In the genomic region with DNA sequence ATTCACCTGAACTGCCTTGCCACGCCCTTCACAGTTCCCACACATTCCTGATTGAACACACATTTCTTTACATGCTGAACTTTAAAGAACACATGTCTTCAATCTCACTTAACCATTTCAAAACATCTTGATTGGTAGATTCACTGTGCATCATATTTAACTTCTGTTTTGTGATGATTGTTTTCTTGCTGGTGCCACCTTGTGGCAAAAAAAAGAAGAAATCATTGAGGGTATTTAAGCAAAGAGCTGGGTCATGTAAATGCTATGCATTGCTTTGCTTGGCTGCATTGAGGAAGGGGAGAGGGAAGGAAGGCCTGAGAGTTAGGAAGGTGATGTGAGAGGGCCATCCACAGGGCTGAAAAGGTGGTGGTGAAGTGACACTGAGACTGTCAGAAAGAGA, we compare ENCODE assay signal across 14 mouse cellular contexts.
A peak's percentile ranks its signal among the peaks of the same experiment; 100 is the strongest.
DNase-seq lines count a peak whose midpoint lies in the region; ATAC-seq and TF ChIP-seq lines count a peak whose summit lies in the region.
"Had no signal": no experiment of that assay in that cellular context is flagged by ENCODE, and none has a peak within 500 bp of the region (broad histone marks: within the 10 kb centered on the region; RNA-seq: fewer than 3 reads in every experiment).

No protein-coding gene starts in this region.

- peak; percentile 67 for TF ChIP-seq CTCF in kidney, postnatal 0 days (IDR thresholded peaks at IDR 0.05; ENCODE audit: low read depth)
- TF ChIP-seq CTCF in midbrain, postnatal 0 days (IDR thresholded peaks at IDR 0.05), result peak; percentile 68

- no peaks in the 10 kb centered on the region for H3K9me3 ChIP-seq in forebrain, embryonic 14.5 days (replicated peaks; ENCODE audit: control insufficient read depth, low read length)
- H3K9me3 ChIP-seq in forebrain, embryonic 11.5 days (ENCODE audit: control insufficient read depth, low read length), result no peaks in the 10 kb centered on the region
- H3K9me3 ChIP-seq in kidney, postnatal 0 days (replicated peaks; ENCODE audit: low read length), result no peaks in the 10 kb centered on the region
- no peaks in the 10 kb centered on the region for H3K9me3 ChIP-seq in midbrain, postnatal 0 days (ENCODE audit: low read length)
- no peaks in the 10 kb centered on the region for H3K9me3 ChIP-seq in midbrain, embryonic 16.5 days (replicated peaks; ENCODE audit: control insufficient read depth, low read length, poor library complexity, severe bottlenecking)
- H3K9me3 ChIP-seq: midbrain, embryonic 12.5 days; neural tube, embryonic 13.5 days had no signal

- no peak overlapping the region for H3K9ac ChIP-seq in forebrain, embryonic 14.5 days (ENCODE audit: low read length)
- H3K9ac ChIP-seq in forebrain, embryonic 11.5 days (ENCODE audit: low read length), result no peak overlapping the region
- no peak overlapping the region for H3K9ac ChIP-seq in kidney, postnatal 0 days (ENCODE audit: low read depth, low read length)
- H3K9ac ChIP-seq in midbrain, postnatal 0 days (replicated peaks; ENCODE audit: low read length, poor library complexity, severe bottlenecking), result no peak overlapping the region
- H3K9ac ChIP-seq in midbrain, embryonic 16.5 days (ENCODE audit: low read depth, low read length), result no peak overlapping the region
- H3K9ac ChIP-seq: midbrain, embryonic 12.5 days; neural tube, embryonic 13.5 days had no signal

- H3K36me3 ChIP-seq in forebrain, embryonic 14.5 days (ENCODE audit: control insufficient read depth, insufficient read depth, low read length), result no peaks in the 10 kb centered on the region
- no peaks in the 10 kb centered on the region for H3K36me3 ChIP-seq in forebrain, embryonic 11.5 days (ENCODE audit: control insufficient read depth, insufficient read depth, low read length)
- no peaks in the 10 kb centered on the region for H3K36me3 ChIP-seq in kidney, postnatal 0 days (ENCODE audit: insufficient read depth, low read length)
- no peaks in the 10 kb centered on the region for H3K36me3 ChIP-seq in midbrain, postnatal 0 days (ENCODE audit: insufficient read depth, low read length)
- H3K36me3 ChIP-seq in midbrain, embryonic 16.5 days (ENCODE audit: control insufficient read depth, insufficient read depth, low read length), result no peaks in the 10 kb centered on the region
- H3K36me3 ChIP-seq: midbrain, embryonic 12.5 days; neural tube, embryonic 13.5 days had no signal

- H3K27me3 ChIP-seq in forebrain, embryonic 14.5 days (replicated peaks; ENCODE audit: control insufficient read depth, insufficient read depth, low read length), result no peaks in the 10 kb centered on the region
- H3K27me3 ChIP-seq in forebrain, embryonic 11.5 days (ENCODE audit: control insufficient read depth, insufficient read depth, low read length), result no peaks in the 10 kb centered on the region
- no peaks in the 10 kb centered on the region for H3K27me3 ChIP-seq in kidney, postnatal 0 days (ENCODE audit: insufficient read depth, low read length)
- H3K27me3 ChIP-seq in midbrain, postnatal 0 days (ENCODE audit: insufficient read depth, low read length), result no peaks in the 10 kb centered on the region
- H3K27me3 ChIP-seq in midbrain, embryonic 16.5 days (ENCODE audit: control insufficient read depth, insufficient read depth, low read depth, low read length), result no peaks in the 10 kb centered on the region
- H3K27me3 ChIP-seq: midbrain, embryonic 12.5 days; neural tube, embryonic 13.5 days had no signal

- peak; percentile 44 for DNase-seq in forebrain, embryonic 14.5 days (ENCODE audit: low spot score)
- no peak for DNase-seq in forebrain, embryonic 11.5 days (ENCODE audit: low spot score)
- DNase-seq in kidney, postnatal 0 days (ENCODE audit: low spot score), result no peak
- DNase-seq in kidney, postnatal 10 days, result no peak
- DNase-seq in midbrain, postnatal 0 days (ENCODE audit: low spot score), result no peak
- DNase-seq in cerebellum, adult 18-20 months, result no peak
- DNase-seq in cerebellum, postnatal 36 days, result no peak
- DNase-seq: adrenal gland, postnatal 10 days; heart, postnatal 36 days; lung, postnatal 14 days; thymus, adult 18-20 months had no signal

- H3K4me1 ChIP-seq in forebrain, embryonic 14.5 days (ENCODE audit: control insufficient read depth, insufficient read depth, low read length), result no peaks in the 10 kb centered on the region
- H3K4me1 ChIP-seq in forebrain, embryonic 11.5 days (replicated peaks; ENCODE audit: control insufficient read depth, insufficient read depth, low read length), result no peaks in the 10 kb centered on the region
- no peaks in the 10 kb centered on the region for H3K4me1 ChIP-seq in kidney, postnatal 0 days (replicated peaks; ENCODE audit: insufficient read depth, low read length)
- no peaks in the 10 kb centered on the region for H3K4me1 ChIP-seq in midbrain, postnatal 0 days (ENCODE audit: insufficient read depth, low read length)
- H3K4me1 ChIP-seq in midbrain, embryonic 16.5 days (ENCODE audit: control insufficient read depth, insufficient read depth, low read length), result no peaks in the 10 kb centered on the region
- H3K4me1 ChIP-seq: midbrain, embryonic 12.5 days; neural tube, embryonic 13.5 days had no signal

- 76% methylated on average over 1 of the region's 1 CpGs for WGBS in forebrain, embryonic 14.5 days
- WGBS in forebrain, embryonic 11.5 days, result 82% methylated on average over 1 of the region's 1 CpGs
- WGBS in kidney, postnatal 0 days, result 61% methylated on average over 1 of the region's 1 CpGs
- WGBS in midbrain, postnatal 0 days, result 75% methylated on average over 1 of the region's 1 CpGs
- WGBS in midbrain, embryonic 16.5 days, result 85% methylated on average over 1 of the region's 1 CpGs

- no peak overlapping the region for H3K4me3 ChIP-seq in forebrain, embryonic 14.5 days (ENCODE audit: low read depth, low read length)
- no peak overlapping the region for H3K4me3 ChIP-seq in forebrain, embryonic 11.5 days (ENCODE audit: low read depth, low read length)
- no peak overlapping the region for H3K4me3 ChIP-seq in kidney, postnatal 0 days (replicated peaks; ENCODE audit: low read depth, low read length)
- no peak overlapping the region for H3K4me3 ChIP-seq in midbrain, postnatal 0 days (ENCODE audit: low read depth, low read length)
- H3K4me3 ChIP-seq in midbrain, embryonic 16.5 days (ENCODE audit: low read depth, low read length), result no peak overlapping the region
- H3K4me3 ChIP-seq: midbrain, embryonic 12.5 days; neural tube, embryonic 13.5 days had no signal

- H3K4me2 ChIP-seq in forebrain, embryonic 14.5 days (ENCODE audit: low read length), result no peak overlapping the region
- no peak overlapping the region for H3K4me2 ChIP-seq in forebrain, embryonic 11.5 days (ENCODE audit: low read depth, low read length, severe bottlenecking)
- no peak overlapping the region for H3K4me2 ChIP-seq in kidney, postnatal 0 days (ENCODE audit: low read length)
- H3K4me2 ChIP-seq in midbrain, postnatal 0 days (ENCODE audit: low read depth, low read length, poor library complexity, severe bottlenecking), result no peak overlapping the region
- H3K4me2 ChIP-seq in midbrain, embryonic 16.5 days (ENCODE audit: low read length), result no peak overlapping the region
- H3K4me2 ChIP-seq: midbrain, embryonic 12.5 days; neural tube, embryonic 13.5 days had no signal

- ATAC-seq in forebrain, embryonic 14.5 days, result no peak
- ATAC-seq in forebrain, embryonic 11.5 days (replicated peaks; ENCODE audit: low FRiP score), result no peak
- ATAC-seq in kidney, postnatal 0 days (replicated peaks; ENCODE audit: low FRiP score, low read depth), result no peak
- ATAC-seq in midbrain, postnatal 0 days (ENCODE audit: low FRiP score), result no peak
- ATAC-seq in midbrain, embryonic 16.5 days, result no peak

- H3K27ac ChIP-seq in forebrain, embryonic 14.5 days (ENCODE audit: low read depth, low read length), result no peak overlapping the region
- H3K27ac ChIP-seq in forebrain, embryonic 11.5 days (ENCODE audit: low read depth, low read length), result no peak overlapping the region
- no peak overlapping the region for H3K27ac ChIP-seq in kidney, postnatal 0 days
- H3K27ac ChIP-seq in midbrain, postnatal 0 days (ENCODE audit: low read depth, low read length), result no peak overlapping the region
- no peak overlapping the region for H3K27ac ChIP-seq in midbrain, embryonic 16.5 days (ENCODE audit: low read length)
- H3K27ac ChIP-seq: midbrain, embryonic 12.5 days; neural tube, embryonic 13.5 days had no signal
